Mouse (Mus musculus) midbrain, embryonic 14.5 days (tissue): ENCODE measurements around the gene Tppp3. TPM values are rescaled to one million over a fixed set of nuclear protein-coding genes. Genes with fewer than 3 reads are reported as not detected.
A peak's percentile ranks its signal among the peaks of the same experiment; 100 is the strongest.

Experiments
- ATAC-seq: fragments of 200-750 bp; cut with Nextera tagmentation; 2 replicates; pipeline ENCODE4 v1.8.0; 2017; ENCODE audit warnings: moderate number of reproducible peaks, moderate library complexity; ENCODE audit not compliant: low FRiP score, low TSS enrichment
- DNase-seq: peaks from one replicate; pipeline ENCODE4 v3.0.0-alpha.2; 2015
- H3K27ac ChIP-seq: fragments of 300-500 bp; sonication (generic); replicated peaks from 2 replicates; pipeline ENCODE4 v1.5.1; 2014; ENCODE audit warnings: mild to moderate bottlenecking, low read depth, low read length, moderate library complexity
- H3K27me3 ChIP-seq: fragments of 300-500 bp; sonication (generic); 2 replicates; pipeline ENCODE4 v1.6.1; 2014; ENCODE audit warnings: low read length, control low read depth, mixed read lengths; ENCODE audit not compliant: control insufficient read depth, insufficient read depth
- H3K36me3 ChIP-seq: fragments of 300-500 bp; sonication (generic); 2 replicates; pipeline ENCODE4 v1.6.1; 2014; ENCODE audit warnings: low read length, control low read depth; ENCODE audit not compliant: control insufficient read depth, insufficient read depth
- H3K4me1 ChIP-seq: fragments of 300-500 bp; sonication (generic); 2 replicates; pipeline ENCODE4 v1.6.1; 2014; ENCODE audit warnings: mild to moderate bottlenecking, antibody characterized with exemption, low read length, control low read depth; ENCODE audit not compliant: control insufficient read depth, insufficient read depth
- H3K4me2 ChIP-seq: fragments of 300-500 bp; sonication (generic); 2 replicates; pipeline ENCODE4 v1.6.1; 2014; ENCODE audit warnings: mild to moderate bottlenecking, low read length, moderate library complexity
- H3K4me3 ChIP-seq: fragments of 300-500 bp; sonication (generic); replicated peaks from 2 replicates; pipeline ENCODE4 v1.5.1; 2014; ENCODE audit warnings: low read depth, low read length
- H3K9ac ChIP-seq: fragments of 300-500 bp; sonication (generic); replicated peaks from 2 replicates; pipeline ENCODE4 v1.6.1; 2014; ENCODE audit warnings: mild to moderate bottlenecking, low read length, moderate library complexity
- H3K9me3 ChIP-seq: fragments of 300-500 bp; sonication (generic); 2 replicates; pipeline ENCODE4 v1.6.1; 2016; ENCODE audit warnings: low read length, control low read depth, mixed read lengths; ENCODE audit not compliant: control insufficient read depth
- WGBS: fragments of 180-500 bp; shearing (Covaris S2); extraction: QIAGEN DNeasy Blood & Tissue Kit; methylation state at CpG from one replicate; pipeline ENCODE4 v1.1.7; 2014; 5-methylcytosine and 5-hydroxymethylcytosine counted together
- polyA plus RNA-seq: library from polyadenylated mRNA; unstranded; fragments of >200 nt; fragmentation: Nextera tagmentation; extraction: Ambion mirVana; gene quantifications from 2 replicates; pipeline ENCODE4 v1.2.1, GENCODE M21; 2014

Gene Tppp3
- polyA plus RNA-seq, 1 experiment from 2014 or later = 91.3 TPM

DNA sequence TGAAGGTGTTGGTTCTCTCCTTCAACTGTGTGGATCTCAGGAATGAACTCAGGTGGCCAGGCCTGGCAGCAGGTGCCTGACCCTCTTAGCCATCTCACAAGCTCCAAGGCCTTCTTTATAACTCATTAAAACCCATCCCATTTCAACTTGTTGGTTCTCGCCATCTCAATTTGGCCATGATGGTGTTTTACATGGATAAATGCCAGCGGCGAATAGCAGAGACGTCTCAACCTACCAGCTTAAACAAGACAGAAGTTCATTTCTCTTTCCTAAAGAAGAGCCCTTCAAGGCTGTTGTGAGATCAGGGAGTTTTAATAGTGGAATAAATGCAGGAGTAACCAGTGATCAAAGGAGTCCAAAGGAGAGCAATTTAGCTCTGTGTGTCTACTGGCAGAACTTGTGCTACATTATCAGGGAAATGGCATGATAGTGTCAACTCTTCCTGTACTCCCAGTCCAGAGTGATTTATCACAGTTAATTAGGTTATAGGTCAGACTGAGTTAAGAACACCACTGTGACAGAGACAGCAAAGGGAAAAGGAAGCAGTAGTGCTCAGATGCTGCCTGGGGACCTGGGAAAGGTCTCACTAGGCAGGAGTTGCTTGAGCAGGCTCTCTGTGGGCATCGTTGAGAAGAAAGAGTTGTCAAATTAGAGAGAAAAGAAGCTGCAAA is 34.1 kb downstream of the Tppp3 start:
- ATAC-seq (no peak), DNase-seq (no peak)
- H3K27ac ChIP-seq = no peak overlapping the region
- H3K9me3 ChIP-seq = no peaks in the 10 kb centered on the region
- WGBS = 84% methylated on average over 5 of the region's 5 CpGs
- peaks cover 22% of the 10 kb centered on the region for H3K4me1 ChIP-seq
- H3K9ac ChIP-seq = no peak overlapping the region
- H3K4me3 ChIP-seq = no peak overlapping the region
- H3K27me3 ChIP-seq = no peaks in the 10 kb centered on the region
- H3K4me2 ChIP-seq = no peak overlapping the region
- no peaks in the 10 kb centered on the region for H3K36me3 ChIP-seq

DNA sequence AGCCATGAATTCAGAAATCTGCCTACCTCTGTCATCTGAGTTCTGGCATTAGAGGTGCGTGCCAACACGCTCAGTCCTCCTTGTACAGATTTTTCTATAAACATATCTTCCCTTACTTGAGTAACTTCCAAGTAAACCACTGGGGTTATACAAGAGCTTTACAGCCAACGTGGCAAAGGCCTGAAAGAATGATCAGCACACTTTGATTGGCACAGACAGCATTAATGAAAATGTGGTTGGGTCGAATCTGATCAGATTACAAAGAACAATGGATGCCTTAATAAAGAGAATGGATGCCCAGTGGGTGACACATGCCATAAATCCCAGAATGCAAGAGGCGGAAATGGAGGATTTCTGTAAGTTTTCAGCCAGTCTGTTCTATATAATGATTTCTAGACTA is 35.1 kb downstream of the Tppp3 start:
- Histone ChIP-seq H3K4me1 (peaks cover 31% of the 10 kb centered on the region), H3K27ac (no peak overlapping the region), H3K4me2 (no peak overlapping the region), H3K9ac (no peak overlapping the region), H3K27me3 (no peaks in the 10 kb centered on the region), H3K4me3 (no peak overlapping the region), H3K9me3 (no peaks in the 10 kb centered on the region), H3K36me3 (no peaks in the 10 kb centered on the region)
- 70% methylated on average over 5 of the region's 5 CpGs for WGBS
- no peak for DNase-seq
- ATAC-seq = no peak

DNA sequence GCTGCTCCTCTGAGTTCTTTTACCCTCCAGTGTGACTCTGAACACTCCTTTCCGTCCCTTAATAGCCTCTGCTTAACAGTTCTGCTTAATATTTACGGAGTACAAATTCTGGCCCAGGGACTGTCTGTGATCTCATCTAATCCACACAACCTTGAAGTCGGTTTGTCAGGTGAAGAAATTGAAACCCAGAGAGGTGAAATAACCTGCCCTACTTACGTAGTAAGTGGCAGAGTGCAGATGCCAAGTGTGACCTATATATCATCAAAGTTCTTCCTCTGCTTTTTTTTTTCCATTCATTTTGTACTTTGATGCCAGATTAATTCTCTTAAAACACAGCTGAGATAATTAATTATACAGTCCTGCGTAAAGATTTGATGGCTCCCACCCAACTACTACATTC is 37.2 kb downstream of the Tppp3 start:
- H3K27ac ChIP-seq = 0 out of 2 replicates have a peak overlapping the region, but pooled peaks have one; percentile 45
- H3K9ac ChIP-seq = no peak overlapping the region
- no peak overlapping the region for H3K4me2 ChIP-seq
- no peak overlapping the region for H3K4me3 ChIP-seq
- peaks cover 25% of the 10 kb centered on the region for H3K4me1 ChIP-seq
- H3K9me3 ChIP-seq = no peaks in the 10 kb centered on the region
- 69% methylated on average over 5 of the region's 5 CpGs for WGBS
- ATAC-seq (no peak), DNase-seq (no peak)
- H3K27me3 ChIP-seq = no peaks in the 10 kb centered on the region
- H3K36me3 ChIP-seq = no peaks in the 10 kb centered on the region

DNA sequence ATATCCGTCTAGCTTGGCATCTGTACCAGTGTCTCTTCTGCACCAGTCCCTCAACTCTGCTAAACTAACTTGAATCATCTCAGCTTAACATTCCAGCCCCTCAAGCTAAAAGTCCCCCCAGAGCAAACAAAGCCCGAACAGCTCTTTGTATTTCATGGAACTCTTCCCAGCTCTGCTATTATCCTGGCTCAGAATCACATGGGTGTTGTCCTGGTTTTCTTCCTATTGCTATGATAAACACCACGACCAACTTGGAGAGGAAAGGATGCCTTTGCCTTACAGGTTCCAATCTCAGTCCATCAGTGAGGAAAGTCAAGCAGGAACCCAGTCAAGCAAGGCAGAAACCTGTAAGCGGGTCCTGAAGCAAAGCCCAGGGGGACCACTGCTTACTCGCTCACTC is 37.8 kb downstream of the Tppp3 start:
- WGBS = 22% methylated on average over 5 of the region's 5 CpGs
- no peak; the same call in 1 of the 2 replicates for ATAC-seq
- peak overlapping the region; percentile 45; the same call in 1 of the 2 replicates for H3K27ac ChIP-seq
- DNase-seq = no peak
- H3K4me3 ChIP-seq = no peak overlapping the region
- H3K9me3 ChIP-seq = no peaks in the 10 kb centered on the region
- H3K27me3 ChIP-seq = no peaks in the 10 kb centered on the region
- H3K4me2 ChIP-seq = no peak overlapping the region
- no peaks in the 10 kb centered on the region for H3K36me3 ChIP-seq
- H3K4me1 ChIP-seq = peaks cover 25% of the 10 kb centered on the region
- H3K9ac ChIP-seq = no peak overlapping the region

DNA sequence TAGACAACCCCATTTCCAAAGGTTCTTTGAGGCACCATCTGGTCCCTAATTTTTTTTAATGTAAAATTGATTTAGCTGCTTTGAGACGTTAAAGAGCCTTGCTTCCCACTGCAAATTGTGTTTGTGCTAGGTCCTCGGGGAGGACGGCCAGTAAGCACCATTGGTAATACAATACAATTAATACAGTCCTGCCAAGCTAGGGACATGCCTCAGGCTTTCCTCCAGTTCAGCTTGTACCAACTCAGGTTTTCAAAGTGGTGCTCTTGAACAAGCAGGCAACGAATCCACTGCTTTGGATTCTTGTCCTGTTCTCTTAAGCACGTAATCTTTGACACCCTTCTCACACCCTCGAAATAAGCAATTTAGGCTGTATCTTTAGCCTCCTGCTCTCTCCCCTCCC is 38.3 kb downstream of the Tppp3 start:
- H3K36me3 ChIP-seq = no peaks in the 10 kb centered on the region
- no peaks in the 10 kb centered on the region for H3K27me3 ChIP-seq
- H3K9me3 ChIP-seq = no peaks in the 10 kb centered on the region
- ATAC-seq (no peak; the same call in 1 of the 2 replicates), DNase-seq (peak; percentile 52)
- H3K4me2 ChIP-seq = no peak overlapping the region
- 27% methylated on average over 6 of the region's 6 CpGs for WGBS
- H3K27ac ChIP-seq = peak overlapping the region; percentile 26; the same call in 1 of the 2 replicates
- H3K4me1 ChIP-seq = peaks cover 25% of the 10 kb centered on the region
- H3K9ac ChIP-seq = no peak overlapping the region
- no peak overlapping the region for H3K4me3 ChIP-seq

DNA sequence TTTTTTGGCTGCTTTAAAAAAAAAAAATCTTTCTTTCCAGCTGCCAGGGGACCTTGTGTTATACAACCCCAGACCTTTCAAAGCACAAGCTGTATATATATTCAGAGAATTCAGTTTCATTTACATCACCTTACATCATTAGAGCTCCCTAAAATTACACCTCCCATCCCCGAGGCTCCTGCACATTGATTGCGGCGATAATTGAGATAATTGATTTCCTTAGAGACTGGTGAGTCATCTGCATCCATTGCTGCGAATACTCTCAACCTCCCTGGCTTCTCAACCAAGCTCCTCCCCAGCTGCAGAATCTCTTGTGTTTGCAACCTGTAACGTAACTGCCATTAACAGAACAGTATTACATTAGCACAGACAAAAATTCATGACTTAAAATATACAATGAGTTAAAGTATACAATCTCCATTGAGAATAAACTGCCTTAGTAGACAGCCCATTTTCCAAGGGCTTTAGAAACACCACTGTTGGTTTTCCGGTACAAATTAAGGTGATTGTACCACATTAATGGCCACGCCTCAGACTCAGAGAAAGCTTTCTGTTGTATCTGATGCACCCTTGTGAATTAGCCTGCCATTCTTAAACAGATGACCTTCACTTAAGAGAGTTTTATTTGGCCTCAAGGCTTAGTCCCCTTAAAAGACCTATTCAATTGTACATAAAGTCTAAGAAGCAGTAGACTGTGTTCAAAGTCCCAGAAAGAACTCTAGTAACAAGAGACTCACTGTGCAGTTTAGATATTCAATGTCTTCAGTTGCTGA is 39.4 kb downstream of the Tppp3 start:
- H3K9me3 ChIP-seq = no peaks in the 10 kb centered on the region
- H3K27ac ChIP-seq = 0 out of 2 replicates have a peak overlapping the region, but pooled peaks have one; percentile 2
- 46% methylated on average over 7 of the region's 7 CpGs for WGBS
- H3K36me3 ChIP-seq = no peaks in the 10 kb centered on the region
- H3K27me3 ChIP-seq = no peaks in the 10 kb centered on the region
- no peak for ATAC-seq
- DNase-seq = peak; percentile 40
- H3K4me3 ChIP-seq = no peak overlapping the region
- H3K9ac ChIP-seq = no peak overlapping the region
- no peak overlapping the region for H3K4me2 ChIP-seq
- peaks cover 25% of the 10 kb centered on the region for H3K4me1 ChIP-seq

DNA sequence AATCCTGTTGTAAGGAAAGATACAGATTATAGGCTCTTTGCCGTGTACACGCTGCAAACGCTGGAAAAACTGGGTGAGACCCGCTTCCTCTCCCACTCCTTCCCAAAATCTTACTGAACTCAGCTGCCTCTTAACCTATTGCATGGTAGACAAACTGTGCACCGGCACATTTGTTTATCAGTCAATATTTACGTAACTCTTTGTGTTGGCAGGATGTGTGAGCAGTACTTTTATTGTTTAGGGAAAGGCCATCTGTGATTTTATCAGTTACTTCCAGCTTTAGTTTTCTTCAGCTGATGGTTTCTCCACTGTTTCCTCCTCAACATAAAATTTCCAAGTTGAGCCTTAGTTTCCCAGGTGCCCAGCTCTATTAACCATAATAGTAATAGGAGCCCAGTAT is 44.4 kb downstream of the Tppp3 start:
- Histone ChIP-seq H3K4me2 (no peak overlapping the region), H3K36me3 (no peaks in the 10 kb centered on the region), H3K27me3 (no peaks in the 10 kb centered on the region), H3K9me3 (no peaks in the 10 kb centered on the region), H3K27ac (no peak overlapping the region), H3K4me3 (no peak overlapping the region), H3K9ac (no peak overlapping the region), H3K4me1 (peaks cover 6% of the 10 kb centered on the region; the same call in 1 of the 2 replicates)
- DNase-seq (no peak), ATAC-seq (no peak)
- 86% methylated on average over 6 of the region's 6 CpGs for WGBS

DNA sequence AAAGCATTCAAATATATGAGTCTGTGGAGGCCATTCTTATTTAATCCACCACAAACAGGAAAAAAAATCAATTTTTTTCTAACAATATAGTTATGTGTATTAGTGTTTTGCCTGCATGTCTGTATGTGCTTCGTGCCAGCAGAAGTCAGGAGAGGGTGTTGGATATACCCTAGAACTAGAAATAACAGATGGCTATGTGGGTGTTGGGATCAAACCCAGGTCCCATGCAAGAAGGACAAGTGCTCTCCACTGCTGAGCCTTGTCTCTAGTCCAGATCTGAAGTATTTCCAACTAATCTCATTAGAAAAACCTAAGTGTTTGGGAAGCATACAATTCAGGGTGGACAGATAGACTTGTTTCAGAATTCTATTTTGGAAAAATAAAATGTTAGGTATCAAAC is 49.3 kb downstream of the Tppp3 start:
- Histone ChIP-seq H3K27me3 (no peaks in the 10 kb centered on the region), H3K9ac (no peak overlapping the region), H3K4me1 (no peaks in the 10 kb centered on the region), H3K4me2 (no peak overlapping the region), H3K9me3 (no peaks in the 10 kb centered on the region), H3K4me3 (no peak overlapping the region), H3K27ac (no peak overlapping the region), H3K36me3 (no peaks in the 10 kb centered on the region)
- DNase-seq (no peak), ATAC-seq (no peak)
- 81% methylated on average over 1 of the region's 1 CpGs for WGBS

DNA sequence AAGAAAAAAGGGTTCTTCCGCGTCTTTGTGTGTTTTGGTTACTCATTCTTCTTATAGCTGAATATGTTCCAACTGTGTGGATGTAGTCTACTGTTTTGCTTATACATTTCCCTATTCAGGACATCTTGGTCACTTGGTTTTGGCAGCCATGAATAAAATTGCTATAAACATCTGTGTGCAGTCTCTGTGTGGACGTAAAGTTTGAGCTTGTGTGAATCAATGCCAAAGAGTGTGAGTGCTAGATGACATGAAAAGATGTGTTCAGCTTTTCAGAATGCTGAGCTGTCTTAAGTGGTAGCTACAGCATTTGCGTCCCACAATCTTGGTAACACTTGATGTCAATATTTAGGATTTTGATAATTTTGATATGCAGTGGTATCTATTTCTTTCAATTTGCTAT is 51.5 kb downstream of the Tppp3 start:
- no peak for DNase-seq
- no peaks in the 10 kb centered on the region for H3K27me3 ChIP-seq
- WGBS = 94% methylated on average over 4 of the region's 4 CpGs
- no peaks in the 10 kb centered on the region for H3K9me3 ChIP-seq
- no peaks in the 10 kb centered on the region for H3K4me1 ChIP-seq
- H3K9ac ChIP-seq = no peak overlapping the region
- H3K27ac ChIP-seq = no peak overlapping the region
- no peak for ATAC-seq
- no peak overlapping the region for H3K4me2 ChIP-seq
- H3K4me3 ChIP-seq = no peak overlapping the region
- H3K36me3 ChIP-seq = no peaks in the 10 kb centered on the region
